Mouse (Mus musculus): Measurements from ENCODE around the gene Gpbp1l1. TPM values are rescaled to one million over a fixed set of nuclear protein-coding genes. Genes with fewer than 3 reads are reported as not detected.

The Gpbp1l1 gene
- polyA plus RNA-seq, 1 experiment from 2014 or later = 51.2 TPM

Other genes starting within 250 kb of the Gpbp1l1 start
- gene Mast2, start 93.5 kb upstream of the Gpbp1l1 start, polyA plus RNA-seq (2014; fragmentation: Nextera tagmentation; extraction: Ambion mirVana) = 23.5 and 33.6 TPM in 2 replicates
- gene Ipp, start 50.1 kb upstream of the Gpbp1l1 start, polyA plus RNA-seq (2014; fragmentation: Nextera tagmentation; extraction: Ambion mirVana) = 5.0 and 5.2 TPM in 2 replicates
- 33.8 and 37.7 TPM in 2 replicates for gene Tmem69, start 1.7 kb upstream of the Gpbp1l1 start, polyA plus RNA-seq (2014; fragmentation: Nextera tagmentation; extraction: Ambion mirVana)
- 1.4 and 2.1 TPM in 2 replicates for gene Ccdc17, start 39.0 kb downstream of the Gpbp1l1 start, polyA plus RNA-seq (2014; fragmentation: Nextera tagmentation; extraction: Ambion mirVana)
- gene Nasp, start 70.3 kb downstream of the Gpbp1l1 start, polyA plus RNA-seq (2014; fragmentation: Nextera tagmentation; extraction: Ambion mirVana) = 324 and 364 TPM in 2 replicates
- gene Akr1a1, start 94.0 kb downstream of the Gpbp1l1 start, polyA plus RNA-seq (2014; fragmentation: Nextera tagmentation; extraction: Ambion mirVana) = 727 and 756 TPM in 2 replicates
- gene Prdx1, start 127.9 kb downstream of the Gpbp1l1 start, polyA plus RNA-seq (2014; fragmentation: Nextera tagmentation; extraction: Ambion mirVana) = 1,282 and 1,318 TPM in 2 replicates
- 20.0 and 24.6 TPM in 2 replicates for gene Mmachc, start 150.7 kb downstream of the Gpbp1l1 start, polyA plus RNA-seq (2014; fragmentation: Nextera tagmentation; extraction: Ambion mirVana)
- 24.9 and 33.3 TPM in 2 replicates for gene Ccdc163, start 150.9 kb downstream of the Gpbp1l1 start, polyA plus RNA-seq (2014; fragmentation: Nextera tagmentation; extraction: Ambion mirVana)
- gene Tesk2, start 163.3 kb downstream of the Gpbp1l1 start, polyA plus RNA-seq (2014; fragmentation: Nextera tagmentation; extraction: Ambion mirVana) = 10.5 and 12.9 TPM in 2 replicates
- gene Toe1, start 250.0 kb downstream of the Gpbp1l1 start, polyA plus RNA-seq (2014; fragmentation: Nextera tagmentation; extraction: Ambion mirVana) = 36.1 and 39.0 TPM in 2 replicates